Mouse (Mus musculus) layer of hippocampus, postnatal 25 days (tissue): ENCODE measurements around the gene Epha3. TPM values are rescaled to one million over a fixed set of nuclear protein-coding genes. Genes with fewer than 3 reads are reported as not detected.

Source experiments
- DNase-seq, 2 experiments: peaks; one replicate each; pipeline ENCODE4 v3.0.0; 2022; ENCODE audit warnings: mixed read lengths in 2 of 2, low spot score in 1 of 2; ENCODE audit errors: extremely low spot score in 1 of 2
- total RNA-seq, 2 experiments: library from RNA; stranded (reverse); gene quantifications; 2 replicates each; pipeline ENCODE4 v1.2.3; 2021

Epha3 gene
- total RNA-seq, 2 experiments from 2014 or later, result 16.5 to 20.3 TPM

DNA sequence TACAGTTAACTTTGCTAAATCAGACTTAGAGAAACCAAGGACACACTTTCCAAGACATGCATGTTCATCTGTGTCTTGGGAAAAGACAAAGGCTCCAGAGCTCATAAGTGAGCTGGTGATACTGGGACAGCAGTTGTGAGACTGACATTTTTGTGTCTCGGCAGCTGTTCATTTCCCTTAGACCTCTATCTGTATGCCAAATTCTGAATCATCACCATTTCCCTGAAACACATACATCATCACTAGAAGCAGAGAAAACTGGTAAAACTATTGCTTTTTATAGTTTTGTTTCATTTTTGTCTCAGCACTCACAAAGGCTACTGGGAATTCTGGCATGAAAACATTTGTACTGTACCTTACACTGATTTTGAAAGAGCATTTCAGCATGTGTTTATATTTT lies 70.2 kb downstream of the Epha3 start:
- DNase-seq, result no peak

DNA sequence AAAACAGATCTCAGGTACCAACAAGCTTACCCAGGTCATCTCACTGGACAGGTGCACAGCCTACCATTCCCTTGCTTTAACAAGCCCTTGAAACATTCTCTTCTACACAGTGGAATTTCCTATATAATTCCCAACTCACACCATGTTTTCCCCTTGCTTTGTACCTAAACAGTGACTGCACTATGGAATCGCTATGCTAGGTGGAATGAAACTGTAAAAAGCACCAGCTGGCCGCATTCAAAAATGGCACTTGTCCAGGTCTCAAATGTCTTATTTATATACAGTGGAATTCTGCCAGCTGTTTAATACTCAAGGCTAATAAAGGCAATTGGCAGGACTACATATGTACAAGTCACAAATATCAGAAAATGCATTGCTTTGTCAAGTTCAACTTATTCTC lies 71.9 kb downstream of the Epha3 start:
- no peak for DNase-seq

DNA sequence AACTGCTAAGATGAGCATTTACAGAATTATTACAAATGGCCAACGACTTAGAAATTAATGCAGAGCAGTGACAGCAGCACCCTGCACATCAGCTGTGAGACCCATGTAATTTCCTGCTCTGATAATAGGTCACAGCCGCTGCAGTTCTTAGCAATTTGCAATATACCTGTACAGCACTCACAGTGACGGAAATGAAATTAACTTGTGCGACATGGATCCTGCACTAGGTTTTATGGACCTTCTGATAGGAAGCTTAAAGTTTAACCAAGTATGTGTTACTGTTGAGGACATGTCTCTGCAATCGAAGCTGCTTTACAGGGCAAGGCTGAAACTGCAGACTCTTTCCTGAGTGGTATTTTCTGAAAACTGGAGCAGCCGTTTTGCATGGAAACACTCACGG lies 80.4 kb downstream of the Epha3 start:
- DNase-seq, result no peak

DNA sequence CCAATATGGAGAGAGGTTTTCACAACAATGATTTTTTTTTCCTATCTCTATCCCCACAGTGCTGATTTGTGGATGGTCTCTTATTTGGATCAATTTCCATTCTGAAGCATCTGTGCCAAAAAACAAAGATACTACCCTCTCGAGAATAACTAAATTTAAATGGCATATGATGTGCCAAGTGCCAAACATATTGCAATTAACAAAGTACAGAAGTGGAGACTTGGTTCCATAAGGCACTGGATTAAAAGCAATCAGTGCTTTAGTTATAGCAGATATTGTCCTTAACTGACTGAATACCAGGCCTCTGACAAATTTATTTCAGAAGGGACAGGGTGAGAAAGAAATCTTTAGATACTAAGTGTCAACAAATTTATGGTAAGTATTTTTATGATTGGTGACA lies 81.9 kb downstream of the Epha3 start:
- DNase-seq, result no peak

DNA sequence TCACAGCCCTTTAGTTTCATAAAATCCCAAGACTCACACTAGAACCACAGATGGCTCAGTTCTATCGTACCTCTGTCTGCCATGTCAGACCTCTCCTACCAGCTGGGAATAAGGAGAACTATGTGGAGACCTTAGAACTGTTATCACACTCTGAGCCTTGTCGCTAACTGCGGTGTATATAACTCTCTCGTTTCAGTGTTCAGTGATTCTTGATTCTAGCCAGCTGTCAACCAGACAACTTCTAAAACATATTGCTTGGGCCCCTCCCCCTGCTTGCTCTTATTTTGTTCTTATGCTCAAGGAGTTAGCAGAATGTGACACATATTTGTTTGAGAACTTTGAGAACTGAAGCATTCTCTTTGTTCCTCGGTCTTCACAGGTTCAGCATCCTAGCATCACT lies 83.8 kb downstream of the Epha3 start:
- DNase-seq, result no peak

DNA sequence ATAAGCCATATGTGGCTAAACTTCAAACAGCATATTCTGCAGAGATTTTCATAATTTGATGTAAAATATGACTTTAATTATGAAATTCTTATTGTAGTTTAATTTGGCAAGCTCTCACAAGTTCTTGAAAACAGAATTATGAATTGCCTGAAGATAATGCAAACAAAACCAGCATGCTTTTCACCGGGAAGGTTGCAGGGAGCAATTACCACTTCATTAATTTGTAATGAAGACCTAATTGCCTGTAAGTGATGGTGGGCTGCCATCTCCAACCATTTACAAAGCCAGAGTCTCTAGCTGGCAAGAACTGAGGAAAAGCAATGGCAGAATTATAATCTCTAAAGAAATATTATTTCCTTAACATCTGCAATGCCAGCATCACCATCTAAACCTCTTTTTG lies 86.2 kb downstream of the Epha3 start:
- no peak for DNase-seq

DNA sequence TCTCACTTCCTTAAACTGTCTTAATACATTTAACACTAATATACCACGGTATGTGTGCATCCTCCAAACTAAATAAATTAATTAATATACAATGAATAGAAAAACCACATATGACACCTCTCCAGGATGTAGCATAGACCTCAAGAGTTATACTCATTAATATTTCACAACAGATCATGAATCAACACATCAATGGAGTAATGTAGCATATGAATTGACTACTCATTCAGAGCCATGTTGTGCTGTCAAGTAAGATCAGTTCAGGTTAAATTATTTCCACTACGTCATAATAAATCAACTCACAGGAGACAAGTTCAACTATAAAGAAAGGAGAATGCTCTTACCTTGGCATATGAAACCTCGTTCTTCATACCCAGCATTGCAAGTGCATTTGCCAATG lies 91.4 kb downstream of the Epha3 start:
- DNase-seq, result no peak

DNA sequence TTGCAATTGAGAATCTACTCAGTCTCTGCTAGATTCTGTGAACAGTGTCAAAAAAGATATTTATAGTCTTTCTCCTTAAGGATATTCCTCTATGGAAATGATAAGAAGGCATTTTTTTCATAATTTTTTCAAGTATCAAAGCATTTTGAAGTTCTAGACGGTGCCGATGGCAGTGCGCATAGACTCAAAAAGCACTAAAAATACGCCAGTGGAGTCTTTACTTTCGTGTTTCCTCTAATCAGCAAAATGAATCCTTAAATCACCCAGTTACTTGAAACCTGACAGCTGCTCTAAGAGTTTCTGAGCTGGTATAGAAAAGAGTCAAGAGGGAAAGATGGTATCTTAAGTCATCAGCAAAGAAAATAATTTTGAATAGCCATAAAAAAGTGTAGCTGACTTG lies 96.4 kb downstream of the Epha3 start:
- no peak for DNase-seq

DNA sequence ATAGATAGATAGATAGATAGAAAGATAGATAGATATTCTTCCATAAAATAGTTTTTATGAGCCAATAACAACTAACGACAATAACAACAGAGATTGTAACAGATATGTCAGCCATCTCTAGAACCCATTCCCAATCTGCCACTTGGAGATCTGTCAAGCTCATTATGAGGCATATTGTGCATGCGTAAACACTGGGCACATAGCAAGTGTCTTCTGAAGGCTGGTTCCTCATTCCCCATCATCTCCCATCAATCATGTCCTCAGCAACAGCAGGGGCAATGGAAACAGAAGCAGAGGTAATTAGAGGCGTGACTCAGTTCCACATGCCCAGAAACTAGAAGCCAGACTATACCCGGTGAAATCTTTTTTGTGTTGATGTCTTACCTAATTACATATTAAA lies 102.8 kb downstream of the Epha3 start:
- no peak for DNase-seq

DNA sequence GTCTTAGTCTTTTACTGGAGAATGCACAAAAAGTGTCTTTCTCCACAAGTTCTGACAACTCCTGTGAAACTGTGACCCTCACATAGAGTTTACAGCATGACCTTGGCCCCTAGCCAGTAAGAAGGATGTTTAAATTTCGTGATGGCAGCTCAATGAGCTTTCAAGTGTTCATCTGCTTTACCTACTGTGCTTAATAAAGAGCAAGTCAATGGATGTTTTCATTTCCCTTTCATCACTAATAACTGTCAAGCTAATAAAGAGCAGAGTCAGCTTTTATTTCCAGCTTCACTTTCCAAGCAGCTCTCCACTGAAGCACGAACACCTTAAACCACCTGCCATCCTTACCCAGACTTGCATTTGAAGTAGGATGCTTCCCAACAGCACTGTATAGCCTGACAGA lies 103.9 kb downstream of the Epha3 start:
- no peak for DNase-seq

DNA sequence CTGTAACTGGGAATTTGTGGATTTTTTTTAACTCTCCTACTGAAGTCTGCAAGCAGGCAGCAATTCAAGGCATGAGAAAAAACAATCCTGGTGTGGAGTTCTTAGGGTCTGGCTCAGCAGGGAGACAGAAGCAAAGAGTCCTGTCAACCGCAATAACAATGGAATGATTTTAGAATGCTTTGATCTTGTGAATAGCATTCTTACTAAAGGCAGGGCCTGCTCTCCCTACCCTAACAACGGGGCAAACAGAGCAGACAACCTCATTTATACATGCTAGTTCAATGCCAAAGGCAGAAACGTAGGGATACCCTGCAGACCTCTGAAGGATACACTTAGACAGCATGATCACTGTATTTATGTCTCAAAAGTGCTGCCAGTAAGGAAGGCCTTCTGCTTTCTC lies 110.9 kb downstream of the Epha3 start:
- DNase-seq, result no peak

DNA sequence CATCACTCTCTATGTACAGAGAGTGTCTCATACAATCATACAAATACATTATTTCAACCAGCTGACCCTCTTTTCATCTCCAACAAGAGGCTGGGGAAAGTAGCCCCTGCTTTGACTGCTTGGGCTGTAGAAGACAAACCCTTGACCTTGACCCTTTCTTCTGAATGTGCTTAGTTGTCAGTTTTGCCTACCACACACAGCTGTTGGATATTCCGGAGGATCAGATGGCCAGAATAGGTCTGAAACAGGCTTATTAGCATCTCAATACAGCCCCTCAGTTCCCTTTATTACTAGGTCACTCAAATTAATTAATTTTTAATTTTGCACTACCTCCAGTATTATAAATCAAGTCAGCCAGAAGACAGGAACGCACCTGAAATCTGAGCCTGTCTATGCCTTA lies 116.2 kb downstream of the Epha3 start:
- no peak for DNase-seq

DNA sequence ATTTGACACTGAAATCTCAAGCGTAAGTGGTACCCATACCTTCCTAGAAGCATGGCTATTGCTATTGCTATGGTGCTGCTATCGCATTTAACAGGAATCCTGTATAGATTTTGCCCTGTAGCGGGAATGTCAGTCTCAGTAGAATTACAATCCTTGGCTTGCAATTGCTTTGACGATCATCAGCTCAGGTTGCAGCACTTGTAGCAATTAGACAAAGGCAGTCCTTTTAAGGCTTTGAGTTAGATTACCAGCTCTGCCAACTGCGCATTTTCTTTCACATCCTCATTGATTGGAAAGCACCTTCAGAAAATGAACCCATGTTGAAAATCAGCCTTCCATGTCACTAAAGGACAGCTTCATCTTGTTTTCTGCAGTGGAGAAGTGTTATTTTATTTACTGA lies 118.5 kb downstream of the Epha3 start:
- no peak for DNase-seq

DNA sequence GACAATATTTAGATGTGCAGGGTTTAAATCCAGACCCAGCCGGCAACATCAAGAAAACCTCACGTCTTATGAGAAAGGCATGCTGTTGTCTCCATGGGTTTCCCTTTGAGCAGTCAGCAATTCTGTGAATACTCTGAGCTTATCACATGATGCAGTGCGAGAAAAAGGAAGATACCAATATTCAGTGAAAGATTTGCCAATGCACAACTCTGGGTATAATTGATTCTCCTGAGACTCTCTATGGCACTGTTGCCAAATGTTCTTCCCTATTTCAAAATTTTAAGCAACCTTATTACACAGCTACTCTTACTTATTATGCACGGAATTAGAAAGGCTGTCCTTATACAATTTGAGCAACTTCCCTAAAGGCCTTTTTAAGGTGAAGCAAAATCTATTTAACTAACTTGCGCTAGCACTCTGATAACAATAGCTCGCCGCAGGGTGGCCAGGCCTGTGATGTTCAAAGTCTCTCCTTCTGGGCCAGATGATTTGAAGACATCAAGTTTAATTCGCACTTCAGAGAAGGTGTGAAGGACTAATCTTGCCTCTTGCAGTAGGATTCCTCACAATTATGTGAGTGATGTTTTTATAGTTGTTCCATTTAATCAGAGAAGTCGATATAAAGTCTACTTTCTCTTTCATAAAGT lies 120.6 kb downstream of the Epha3 start:
- no peak for DNase-seq

DNA sequence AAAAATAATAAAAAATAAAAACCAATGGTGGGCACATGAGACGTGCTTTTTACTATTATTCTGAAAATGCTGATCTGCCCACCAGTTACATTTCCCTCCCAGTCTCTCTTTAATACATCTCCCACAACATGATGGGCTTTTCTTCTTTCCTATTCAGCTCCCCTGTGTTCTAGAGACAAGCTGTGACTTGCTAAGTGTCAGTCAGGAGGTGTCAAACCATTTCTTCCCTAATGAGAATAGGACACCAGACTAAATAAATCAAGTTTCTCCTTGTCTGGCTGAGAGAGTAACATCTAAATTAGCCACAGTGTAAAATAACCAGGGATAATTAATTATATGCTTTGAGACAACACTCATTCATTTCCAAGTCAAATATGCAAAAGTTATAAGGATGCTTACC lies 144.7 kb downstream of the Epha3 start:
- DNase-seq, result no peak

DNA sequence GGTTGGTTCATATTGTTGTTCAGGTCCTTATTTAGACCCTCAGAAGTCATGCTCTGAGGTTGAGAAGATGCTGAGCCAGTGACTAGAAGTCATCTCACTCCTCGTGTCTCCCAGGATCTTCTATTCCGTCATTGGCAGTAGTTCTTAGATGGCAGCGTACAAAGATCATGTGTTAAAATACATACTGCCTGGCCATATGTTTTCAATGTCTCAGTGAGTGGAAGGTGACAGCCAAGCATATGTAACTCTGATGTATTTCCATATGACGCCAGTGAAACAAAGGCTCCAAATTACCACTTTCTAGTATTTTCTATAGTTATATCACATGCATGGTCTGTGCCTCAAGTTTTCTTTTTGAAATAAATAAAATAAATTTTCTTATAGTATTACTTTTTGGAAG lies 146.7 kb downstream of the Epha3 start:
- DNase-seq, result no peak

DNA sequence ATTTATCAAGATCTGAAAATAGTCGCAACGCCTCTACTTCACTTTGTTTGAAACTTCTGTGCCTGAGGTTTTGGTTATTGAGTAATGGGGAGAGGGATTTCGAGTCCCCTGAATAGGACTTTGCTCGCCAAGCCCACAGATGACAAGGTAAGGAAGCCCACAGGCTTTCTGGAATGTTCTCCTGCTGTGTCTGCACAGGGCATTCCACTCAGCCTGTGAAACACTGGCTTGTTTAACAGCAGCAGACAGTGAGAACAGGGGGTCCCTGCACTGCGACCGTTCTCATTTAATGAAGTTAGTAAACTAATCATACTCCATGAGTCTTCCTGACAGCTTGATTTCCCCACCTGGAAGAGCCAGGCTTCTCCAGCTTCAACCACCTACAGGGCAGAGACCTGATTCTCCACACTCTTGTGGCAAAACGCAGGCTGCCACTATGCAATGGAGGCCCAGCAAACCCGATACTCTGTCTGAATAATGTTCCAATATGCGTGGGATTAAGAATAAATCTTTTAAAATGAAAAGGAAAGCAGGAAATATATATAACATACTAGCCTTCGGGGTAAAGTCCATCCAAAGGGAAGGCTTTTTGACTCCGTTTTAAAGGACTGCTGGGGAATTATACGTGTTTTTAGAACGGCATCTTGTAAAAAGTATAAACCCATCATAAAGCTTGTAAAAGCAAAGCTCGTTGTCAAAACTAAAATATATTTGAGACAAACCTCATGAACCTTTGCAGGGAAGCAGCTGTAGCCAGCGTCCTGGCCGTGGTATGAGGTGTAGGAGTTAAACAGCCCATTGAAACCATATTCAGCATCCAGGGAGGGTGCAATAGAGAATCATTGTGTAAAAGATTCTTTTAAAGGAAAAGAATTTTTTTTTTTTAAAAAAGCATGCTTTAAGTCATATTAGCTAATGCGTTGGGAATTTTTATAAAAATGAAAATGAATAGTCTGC lies 156.8 kb downstream of the Epha3 start:
- no peak for DNase-seq

DNA sequence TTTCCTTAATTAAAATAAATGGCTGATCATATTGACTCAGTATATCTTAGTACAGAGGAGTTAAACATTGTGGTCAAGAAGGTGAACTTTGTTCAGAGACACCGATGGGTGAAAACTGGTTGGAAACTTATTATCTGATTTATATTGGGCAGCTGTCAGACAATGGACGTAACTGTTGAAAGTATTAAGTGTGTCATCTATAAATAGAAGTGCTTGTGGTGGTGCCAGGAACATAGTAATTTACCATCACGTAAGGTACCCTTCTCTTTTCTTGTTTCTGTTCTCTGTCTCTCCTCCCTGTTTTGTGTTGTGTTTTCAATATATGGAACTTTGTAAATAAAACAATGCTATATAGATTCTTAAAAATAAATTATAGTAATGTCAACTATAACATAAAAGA lies 174.6 kb downstream of the Epha3 start:
- no peak for DNase-seq

DNA sequence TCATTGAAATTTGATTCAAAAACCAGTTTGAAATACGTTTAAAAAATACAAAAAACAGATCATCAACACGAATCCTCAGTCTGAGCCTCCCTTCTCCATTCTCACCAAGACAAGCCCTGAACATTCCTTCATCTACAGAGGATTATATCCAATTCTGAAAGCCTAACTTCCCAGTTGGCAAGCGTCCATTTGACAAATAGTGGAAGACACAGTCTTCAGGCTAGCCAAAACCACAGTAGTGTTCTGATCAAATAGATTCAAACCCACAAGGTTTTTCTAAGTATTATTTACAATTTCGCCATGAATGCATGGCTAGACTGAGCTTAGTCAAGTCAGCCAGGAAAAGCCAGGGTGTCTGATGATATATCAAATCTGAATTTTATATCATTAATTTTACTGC lies 179.8 kb downstream of the Epha3 start:
- DNase-seq, result no peak

DNA sequence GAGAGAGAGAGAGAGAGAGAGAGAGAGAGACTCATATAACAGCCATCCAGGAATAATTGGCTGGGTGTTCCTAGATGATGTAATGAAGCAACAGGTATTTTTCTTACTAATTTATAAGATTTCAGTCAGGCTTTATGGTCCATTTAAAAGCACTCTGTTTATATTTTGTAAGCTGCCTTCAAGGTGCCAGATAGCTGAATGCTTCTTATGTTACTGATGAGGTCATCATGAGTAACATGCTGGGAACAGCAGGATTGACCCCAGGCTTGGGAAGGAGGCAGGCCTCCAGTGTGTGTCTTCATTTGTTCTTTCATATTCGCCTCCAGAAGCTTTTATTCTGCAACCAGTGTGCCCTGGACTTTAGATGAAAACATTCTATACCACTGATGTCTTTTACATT lies 189.5 kb downstream of the Epha3 start:
- no peak for DNase-seq

DNA sequence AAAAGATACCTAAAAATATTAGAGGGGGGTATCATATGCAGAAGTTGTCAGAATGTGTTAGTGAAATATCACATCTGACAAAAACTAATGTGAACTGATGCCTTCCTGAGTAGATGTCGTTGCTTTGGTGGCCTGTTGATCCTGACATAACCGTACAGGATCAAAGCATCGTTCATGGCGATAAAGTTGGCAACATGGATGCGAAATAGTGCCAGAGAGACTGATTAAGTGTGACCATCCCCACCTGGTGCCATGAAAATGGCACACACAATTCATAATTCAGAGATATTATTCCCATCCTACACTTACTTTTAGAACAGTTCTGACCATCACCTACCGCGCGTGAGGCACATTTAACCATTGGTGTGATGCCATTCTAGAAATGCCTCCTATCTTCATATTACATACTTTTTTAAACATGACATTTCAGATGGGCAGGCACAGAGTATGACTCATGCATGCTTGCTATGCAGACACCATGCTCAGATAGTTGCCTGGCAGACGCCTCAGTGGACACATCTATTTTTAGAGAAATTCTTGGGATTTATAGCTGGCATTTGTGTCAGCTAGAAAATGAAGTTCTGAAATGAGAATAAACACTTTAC lies 190.6 kb downstream of the Epha3 start:
- DNase-seq, result no peak
